Mouse (Mus musculus) megakaryocyte, embryonic 14.5 days (primary cell): ENCODE data around the gene Tfip11. TPM values are rescaled to one million over a fixed set of nuclear protein-coding genes. Genes with fewer than 3 reads are reported as not detected.

Source experiments
- H3K27me3 ChIP-seq: replicated peaks from 2 replicates; pipeline ENCODE3; 2012; ENCODE audit warnings: inconsistent platforms
- H3K36me3 ChIP-seq: replicated peaks from 2 replicates; pipeline ENCODE3; 2012; ENCODE audit warnings: low read length, inconsistent platforms, mixed read lengths
- H3K4me1 ChIP-seq: 2 replicates; pipeline ENCODE4 v1.6.1; 2012; ENCODE audit warnings: inconsistent platforms
- H3K4me3 ChIP-seq: replicated peaks from 2 replicates; pipeline ENCODE3; 2012; ENCODE audit warnings: moderate library complexity, mild to moderate bottlenecking, inconsistent platforms
- H3K9me3 ChIP-seq: 2 replicates; pipeline ENCODE4 v1.6.1; 2012; ENCODE audit warnings: inconsistent platforms
- FLI1 ChIP-seq: IDR thresholded peaks from 2 replicates; pipeline ENCODE4 v1.6.1; 2012; ENCODE audit warnings: low read length, inconsistent platforms, mixed read lengths
- GATA1 ChIP-seq: IDR thresholded peaks from 3 replicates; pipeline ENCODE4 v1.6.1; 2012; ENCODE audit warnings: mixed read lengths, low read length, inconsistent platforms, borderline replicate concordance
- polyA plus RNA-seq: library from polyadenylated mRNA; stranded (reverse); fragments of >175 nt; gene quantifications from 2 replicates; pipeline ENCODE4 v1.2.3, GENCODE M21; 2012; ENCODE audit warnings: low replicate concordance; ENCODE audit not compliant: insufficient read depth

Tfip11 gene
- polyA plus RNA-seq, 1 experiment: 35.0 TPM

- TF ChIP-seq FLI1: no peak
- TF ChIP-seq GATA1: no peak
- Histone ChIP-seq H3K4me3 (peak overlapping the region; percentile 97), H3K36me3 (peaks cover 81% of the 10 kb centered on the region), H3K27me3 (no peaks in the 10 kb centered on the region), H3K4me1 (peaks cover 100% of the 10 kb centered on the region), H3K9me3 (no peaks in the 10 kb centered on the region)
Measured at GRCm38 (mm10) chr5:112282780-112283482, 43.2 kb upstream of the Tfip11 start.

GRCm38 (mm10) chr5:112283543-112284202, 42.5 kb upstream of the Tfip11 start:
- Histone ChIP-seq H3K4me1 (peaks cover 100% of the 10 kb centered on the region), H3K36me3 (peaks cover 81% of the 10 kb centered on the region), H3K9me3 (no peaks in the 10 kb centered on the region), H3K4me3 (peak overlapping the region; percentile 97), H3K27me3 (no peaks in the 10 kb centered on the region)
- TF ChIP-seq GATA1 (peak; percentile 92), FLI1 (peak; percentile 98)

DNA sequence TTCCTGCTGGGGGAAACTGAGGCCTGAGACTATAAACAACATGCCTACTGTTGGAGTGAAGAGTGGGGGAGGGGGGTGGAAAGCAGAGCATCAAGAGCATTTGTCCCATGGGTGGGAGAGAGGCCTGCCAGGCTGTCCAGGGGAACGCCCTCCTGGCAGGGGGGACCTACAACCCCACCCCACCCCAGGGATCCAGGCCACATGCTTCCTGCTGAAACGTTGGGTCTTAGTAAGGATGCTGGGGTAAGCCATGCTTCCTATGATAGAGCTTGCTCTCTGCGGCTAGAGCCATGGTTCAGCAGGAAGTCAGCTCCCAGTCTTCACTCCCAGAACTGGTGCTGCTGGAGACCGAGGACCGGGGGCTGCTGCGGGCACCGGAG, 42.0 kb upstream of the Tfip11 start:
- H3K4me1 ChIP-seq: peaks cover 100% of the 10 kb centered on the region
- H3K4me3 ChIP-seq: peak overlapping the region; percentile 97
- peaks cover 78% of the 10 kb centered on the region for H3K36me3 ChIP-seq
- H3K27me3 ChIP-seq: no peaks in the 10 kb centered on the region
- no peaks in the 10 kb centered on the region for H3K9me3 ChIP-seq
- no peak for TF ChIP-seq GATA1
- TF ChIP-seq FLI1: no peak; the same call in 1 of the 2 replicates

DNA sequence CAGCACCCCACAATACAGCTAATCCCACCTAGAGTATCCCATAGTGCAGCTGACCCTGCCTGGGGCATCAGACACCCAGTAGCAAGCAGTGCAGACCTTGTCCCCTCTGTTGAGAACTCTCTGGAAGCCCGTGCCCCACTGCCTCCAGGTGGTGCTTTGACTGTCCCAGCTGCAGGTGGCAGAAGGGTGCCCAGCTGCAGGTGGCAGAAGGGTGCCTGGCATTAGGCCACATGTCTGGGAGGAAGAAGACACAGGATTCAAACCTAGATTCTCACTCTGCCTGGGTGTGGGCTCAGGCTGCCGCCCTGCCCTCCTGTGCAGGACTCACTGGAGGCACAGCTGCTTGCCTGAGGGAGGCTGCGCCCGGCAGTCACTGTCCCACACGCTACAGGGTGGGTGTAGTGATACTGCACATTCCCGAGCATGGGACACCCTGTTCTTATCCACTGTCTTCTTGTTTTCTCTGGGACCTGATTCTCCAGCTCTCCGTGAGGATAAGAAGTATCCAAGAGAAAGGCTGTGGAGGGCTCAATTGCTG, 40.5 kb upstream of the Tfip11 start:
- Histone ChIP-seq H3K9me3 (no peaks in the 10 kb centered on the region), H3K4me1 (peaks cover 100% of the 10 kb centered on the region), H3K4me3 (peak overlapping the region; percentile 97), H3K36me3 (peaks cover 81% of the 10 kb centered on the region), H3K27me3 (no peaks in the 10 kb centered on the region)
- TF ChIP-seq FLI1 (no peak), GATA1 (no peak)

DNA sequence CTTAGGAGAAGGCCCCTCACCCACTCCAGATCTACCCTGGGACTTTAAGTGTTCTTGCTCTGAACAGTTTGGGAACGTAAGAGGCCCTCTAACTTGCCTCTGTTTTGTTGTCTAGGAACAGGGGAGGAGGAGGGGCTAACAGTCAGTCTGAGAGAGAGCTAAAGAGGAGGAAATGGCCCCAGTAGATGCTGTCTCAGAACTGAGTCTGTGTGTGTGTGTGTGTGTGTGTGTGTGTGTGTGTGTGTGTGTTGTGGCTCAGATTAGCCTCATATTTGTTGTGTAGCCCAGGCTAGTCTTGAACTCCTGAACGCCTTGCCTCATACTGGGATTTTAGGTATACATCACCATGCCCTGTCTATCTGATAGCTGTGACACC, 39.6 kb upstream of the Tfip11 start:
- no peaks in the 10 kb centered on the region for H3K27me3 ChIP-seq
- H3K9me3 ChIP-seq: no peaks in the 10 kb centered on the region
- peak overlapping the region; percentile 83 for H3K4me3 ChIP-seq
- peaks cover 100% of the 10 kb centered on the region for H3K4me1 ChIP-seq
- no peak for TF ChIP-seq GATA1
- no peak for TF ChIP-seq FLI1
- H3K36me3 ChIP-seq: peaks cover 81% of the 10 kb centered on the region

GRCm38 (mm10) chr5:112286984-112287641, 39.0 kb upstream of the Tfip11 start:
- Histone ChIP-seq H3K4me1 (peaks cover 100% of the 10 kb centered on the region), H3K9me3 (no peaks in the 10 kb centered on the region), H3K36me3 (peaks cover 81% of the 10 kb centered on the region), H3K27me3 (no peaks in the 10 kb centered on the region), H3K4me3 (peak overlapping the region; percentile 83)
- TF ChIP-seq FLI1 (no peak), GATA1 (no peak)

GRCm38 (mm10) chr5:112287652-112288051, 38.5 kb upstream of the Tfip11 start:
- TF ChIP-seq GATA1: no peak
- no peak for TF ChIP-seq FLI1
- Histone ChIP-seq H3K36me3 (peaks cover 83% of the 10 kb centered on the region), H3K4me3 (peak overlapping the region; percentile 83), H3K27me3 (no peaks in the 10 kb centered on the region), H3K9me3 (no peaks in the 10 kb centered on the region), H3K4me1 (peaks cover 100% of the 10 kb centered on the region)

- peaks cover 100% of the 10 kb centered on the region for H3K4me1 ChIP-seq
- TF ChIP-seq FLI1 (no peak), GATA1 (no peak)
Measured at GRCm38 (mm10) chr5:112288193-112289141, 37.7 kb upstream of the Tfip11 start.

DNA sequence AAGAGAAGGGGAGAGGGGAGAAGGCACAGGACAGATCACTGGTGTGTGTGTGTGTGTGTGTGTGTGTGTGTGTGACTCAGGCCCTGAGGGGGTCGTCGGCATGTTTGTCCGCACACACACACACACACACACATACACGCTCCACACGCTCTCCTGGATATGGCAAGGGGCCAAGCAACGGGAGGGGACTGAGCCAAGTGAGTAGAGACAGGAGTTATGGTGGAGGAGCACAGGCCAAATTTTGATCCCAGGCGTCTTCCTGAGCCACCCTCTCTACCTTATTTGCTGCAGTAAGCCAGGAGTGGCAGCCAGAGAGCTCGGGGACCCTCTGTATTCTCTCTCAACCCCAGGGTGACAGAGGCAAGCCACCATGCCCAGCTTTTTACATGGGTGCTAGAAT, 36.9 kb upstream of the Tfip11 start:
- peaks cover 100% of the 10 kb centered on the region for H3K4me1 ChIP-seq
- TF ChIP-seq FLI1 (no peak), GATA1 (no peak)

More at GRCm38 (mm10) chr5:112288193-112289141, 37.7 kb upstream of the Tfip11 start:
- peak overlapping the region; percentile 83 for H3K4me3 ChIP-seq
- H3K27me3 ChIP-seq: no peaks in the 10 kb centered on the region
- H3K9me3 ChIP-seq: no peaks in the 10 kb centered on the region
- H3K36me3 ChIP-seq: peaks cover 91% of the 10 kb centered on the region

More for the DNA sequence above, 36.9 kb upstream of the Tfip11 start:
- Histone ChIP-seq H3K36me3 (peaks cover 93% of the 10 kb centered on the region), H3K4me3 (peak overlapping the region; percentile 71), H3K27me3 (no peaks in the 10 kb centered on the region), H3K9me3 (no peaks in the 10 kb centered on the region)
